Mouse (Mus musculus) small intestine, adult 2 months (tissue): ENCODE results near the gene Zkscan8. TPM values are rescaled to one million over a fixed set of nuclear protein-coding genes. Genes with fewer than 3 reads are reported as not detected.
"Not testable (repeated sequence)": the region's sequence is repeated elsewhere in the genome, so short reads cannot be mapped to it uniquely, and the experiment has no call there.

ENCODE experiments used
- H3K27ac ChIP-seq: fragments of 200-500 bp; 2 replicates; pipeline ENCODE4 v1.5.1; 2012; ENCODE audit warnings: low read depth, low read length, control low read depth, inconsistent platforms; ENCODE audit not compliant: insufficient read depth
- H3K27me3 ChIP-seq: fragments of 200-500 bp; 2 replicates; pipeline ENCODE4 v1.6.1; 2012; ENCODE audit warnings: mild to moderate bottlenecking, moderate library complexity, low read length, inconsistent platforms; ENCODE audit not compliant: control insufficient read depth, insufficient read depth
- H3K36me3 ChIP-seq: fragments of 200-500 bp; 2 replicates; pipeline ENCODE4 v1.6.1; 2012; ENCODE audit warnings: mild to moderate bottlenecking, low read length, control low read depth, inconsistent platforms; ENCODE audit not compliant: control insufficient read depth, insufficient read depth
- H3K4me1 ChIP-seq: fragments of 200-500 bp; 2 replicates; pipeline ENCODE4 v1.6.1; 2012; ENCODE audit warnings: low read length, inconsistent platforms, mixed read lengths; ENCODE audit not compliant: control insufficient read depth, insufficient read depth, insufficient read length
- H3K4me3 ChIP-seq: fragments of 200-500 bp; 2 replicates; pipeline ENCODE4 v1.5.1; 2012; ENCODE audit warnings: low read depth, mild to moderate bottlenecking, control low read depth, inconsistent platforms, low read length, moderate library complexity
- CTCF ChIP-seq: fragments of 200-500 bp; IDR thresholded peaks from 2 replicates; pipeline ENCODE4 v1.5.1; 2012; ENCODE audit warnings: low read depth, mild to moderate bottlenecking, control low read depth, inconsistent platforms, low read length, moderate library complexity, mixed read lengths; ENCODE audit not compliant: insufficient replicate concordance, insufficient read length; ENCODE audit errors: extremely low read depth
- POLR2A ChIP-seq: fragments of 200-500 bp; IDR thresholded peaks from 2 replicates; pipeline ENCODE4 v1.6.1; 2012; ENCODE audit warnings: low read depth, mild to moderate bottlenecking, control low read depth, inconsistent platforms, low read length, moderate library complexity
- WGBS: fragments of 180-500 bp; shearing (Covaris S2); methylation state at CpG from one replicate; pipeline ENCODE4 v1.1.7; 2018; 5-methylcytosine and 5-hydroxymethylcytosine counted together
- polyA plus RNA-seq: library from polyadenylated mRNA; depleted of rRNA; stranded (reverse); fragments of >200 nt; gene quantifications from 2 replicates; pipeline ENCODE4 v1.2.3, GENCODE M21; 2012

Zkscan8 gene
- polyA plus RNA-seq, 1 experiment: 0.79 TPM

GRCm38 (mm10) chr13:21502296-21502695, 28.6 kb downstream of the Zkscan8 start:
- Histone ChIP-seq H3K27me3 (no peaks in the 10 kb centered on the region), H3K36me3 (no peaks in the 10 kb centered on the region), H3K4me1 (no peaks in the 10 kb centered on the region), H3K4me3 (no peak overlapping the region), H3K27ac (no peak overlapping the region)
- 86% methylated on average over 5 of the region's 5 CpGs for WGBS
- TF ChIP-seq POLR2A: no peak
- no peak for TF ChIP-seq CTCF

- not testable (repeated sequence) for H3K27me3 ChIP-seq, H3K4me1 ChIP-seq, H3K4me3 ChIP-seq, H3K36me3 ChIP-seq, H3K27ac ChIP-seq
- WGBS: 93% methylated on average over 17 of the region's 17 CpGs
These were observed 29.7 kb downstream of the Zkscan8 start, which contains the start of gene Gm11273 for GRCm38 (mm10) chr13:21501182-21501581. TSS of gene Gm11273 (minus strand) at chr13:21501418.

- no peaks in the 10 kb centered on the region for H3K27me3 ChIP-seq
- TF ChIP-seq POLR2A (no peak), CTCF (no peak)
- no peak within 1 kb of the TSS for H3K27ac ChIP-seq
- no peaks in the 10 kb centered on the region for H3K36me3 ChIP-seq
- H3K4me1 ChIP-seq: no peaks in the 10 kb centered on the region
- WGBS: 94% methylated on average over 21 of the region's 21 CpGs
- H3K4me3 ChIP-seq: no peak within 1 kb of the TSS
These were observed 35.8 kb downstream of the Zkscan8 start, which contains the start of gene AK157302 for GRCm38 (mm10) chr13:21495080-21495479. TSS of gene AK157302 (plus strand) at chr13:21495223.

DNA sequence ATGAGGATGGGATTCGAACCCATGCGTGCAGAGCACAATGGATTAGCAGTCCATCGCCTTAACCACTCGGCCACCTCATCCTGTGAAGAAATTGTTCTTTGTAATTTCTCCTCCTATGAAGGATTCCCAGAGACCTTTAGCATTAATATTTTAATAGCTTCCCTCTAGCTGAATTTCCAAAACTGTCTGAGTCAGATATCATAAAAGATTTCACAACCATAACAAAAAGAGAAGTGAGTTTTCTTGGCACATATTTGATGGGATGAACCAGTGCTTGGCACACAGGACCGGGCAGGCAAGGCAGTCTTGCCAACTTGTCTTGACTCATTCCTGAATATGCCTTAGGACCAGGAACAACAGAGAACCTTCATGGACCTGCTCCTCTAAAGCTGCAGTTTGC, 38.1 kb downstream of the Zkscan8 start:
- Histone ChIP-seq H3K27me3 (no peaks in the 10 kb centered on the region), H3K27ac (no peak overlapping the region), H3K4me3 (no peak overlapping the region), H3K4me1 (no peaks in the 10 kb centered on the region), H3K36me3 (no peaks in the 10 kb centered on the region)
- TF ChIP-seq POLR2A (no peak), CTCF (no peak)
- WGBS: 81% methylated on average over 5 of the region's 5 CpGs

DNA sequence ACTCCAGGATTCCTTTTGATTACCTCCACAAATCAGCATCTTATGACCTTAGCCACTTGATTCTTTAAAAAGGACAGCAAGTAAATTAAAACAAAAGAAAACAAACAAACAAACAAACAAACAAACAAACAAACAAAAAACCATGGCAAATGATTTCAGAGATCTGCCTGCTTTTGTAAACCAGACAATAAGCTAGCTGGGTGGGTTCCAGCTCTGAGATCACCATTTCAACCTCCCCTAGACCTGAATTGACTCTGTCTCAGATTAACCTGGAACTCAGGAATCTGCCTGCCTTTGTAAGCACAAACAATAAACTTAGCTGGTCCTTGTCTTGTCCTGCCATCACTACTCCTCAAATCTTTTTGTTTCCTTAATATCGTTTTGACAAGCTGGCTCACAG, 44.0 kb downstream of the Zkscan8 start:
- no peaks in the 10 kb centered on the region for H3K4me1 ChIP-seq
- WGBS: 90% methylated on average over 1 of the region's 1 CpGs
- no peak overlapping the region for H3K4me3 ChIP-seq
- H3K27ac ChIP-seq: no peak overlapping the region
- TF ChIP-seq CTCF: no peak
- no peak for TF ChIP-seq POLR2A
- no peaks in the 10 kb centered on the region for H3K36me3 ChIP-seq
- no peaks in the 10 kb centered on the region for H3K27me3 ChIP-seq

GRCm38 (mm10) chr13:21478759-21479670, 51.9 kb downstream of the Zkscan8 start, which contains the start of the genes Zkscan4 and Gm10065:
TSS of gene Zkscan4 (plus strand) at chr13:21478907.
TSS of gene Gm10065 (minus strand) at chr13:21479441.
- peak within 1 kb of the TSS; percentile 77 for H3K4me3 ChIP-seq
- not testable (repeated sequence) for H3K4me1 ChIP-seq, H3K36me3 ChIP-seq, H3K27me3 ChIP-seq
- peak within 1 kb of the TSS; percentile 55 for H3K27ac ChIP-seq
- WGBS: 2% methylated on average over 31 of the region's 31 CpGs

DNA sequence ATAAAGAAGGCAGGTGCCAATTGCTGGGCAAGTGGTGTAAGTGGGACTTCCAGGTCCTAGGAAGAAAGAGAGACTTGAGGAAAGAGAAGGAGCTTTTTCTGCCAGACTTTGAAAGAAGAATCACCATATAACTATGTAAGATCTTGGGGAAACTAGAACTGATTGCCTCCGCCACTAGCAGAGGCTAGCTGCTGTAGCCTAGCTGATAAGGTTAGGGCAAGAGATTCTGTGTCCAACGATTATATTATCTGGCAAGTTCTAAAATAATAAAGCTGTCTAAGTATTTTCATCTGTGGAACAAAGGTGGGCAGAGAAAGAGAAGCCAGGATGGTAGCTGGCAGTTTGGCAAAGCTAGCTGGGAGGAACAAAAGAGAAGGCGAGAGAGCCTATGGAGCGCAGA, 58.5 kb downstream of the Zkscan8 start:
- peaks cover 6% of the 10 kb centered on the region for H3K4me1 ChIP-seq
- H3K36me3 ChIP-seq: no peaks in the 10 kb centered on the region
- TF ChIP-seq POLR2A: no peak
- no peak for TF ChIP-seq CTCF
- peaks cover 11% of the 10 kb centered on the region; the same call in 1 of the 2 replicates for H3K27me3 ChIP-seq
- no peak overlapping the region for H3K27ac ChIP-seq
- WGBS: 47% methylated on average over 4 of the region's 4 CpGs
- no peak overlapping the region for H3K4me3 ChIP-seq

- Histone ChIP-seq H3K4me3 (no peak overlapping the region), H3K36me3 (no peaks in the 10 kb centered on the region), H3K27ac (no peak overlapping the region), H3K4me1 (peaks cover 6% of the 10 kb centered on the region), H3K27me3 (peaks cover 11% of the 10 kb centered on the region; the same call in 1 of the 2 replicates)
- WGBS: 36% methylated on average over 9 of the region's 9 CpGs
- no peak for TF ChIP-seq CTCF
- no peak for TF ChIP-seq POLR2A
These were observed 61.8 kb downstream of the Zkscan8 start for GRCm38 (mm10) chr13:21469097-21469496.
